Mouse (Mus musculus) stomach, embryonic 14.5 days (tissue): ENCODE results near the gene Ripply2. TPM values are rescaled to one million over a fixed set of nuclear protein-coding genes. Genes with fewer than 3 reads are reported as not detected.

ENCODE experiments used
- ATAC-seq: fragments of 200-750 bp; cut with Nextera tagmentation; 2 replicates; pipeline ENCODE4 v1.8.0; 2017; ENCODE audit warnings: low read depth, moderate TSS enrichment; ENCODE audit not compliant: insufficient number of reproducible peaks, insufficient read depth, low FRiP score
- H3K27ac ChIP-seq: fragments of 300-500 bp; sonication (generic); 2 replicates; pipeline ENCODE4 v1.5.1; 2014; ENCODE audit warnings: mild to moderate bottlenecking, low read length, moderate library complexity, mixed read lengths
- H3K27me3 ChIP-seq: fragments of 300-500 bp; sonication (generic); 2 replicates; pipeline ENCODE4 v1.6.1; 2014; ENCODE audit warnings: low read length, control low read depth, mixed read lengths; ENCODE audit not compliant: control insufficient read depth, insufficient read depth
- H3K36me3 ChIP-seq: fragments of 300-500 bp; sonication (generic); 2 replicates; pipeline ENCODE4 v1.6.1; 2014; ENCODE audit warnings: mild to moderate bottlenecking, control low read depth, low read length, moderate library complexity, mixed read lengths; ENCODE audit not compliant: control insufficient read depth, insufficient read depth
- H3K4me1 ChIP-seq: fragments of 300-500 bp; sonication (generic); 2 replicates; pipeline ENCODE4 v1.6.1; 2014; ENCODE audit warnings: low read length, control low read depth, mixed read lengths; ENCODE audit not compliant: control insufficient read depth, insufficient read depth
- H3K4me2 ChIP-seq: fragments of 300-500 bp; sonication (generic); replicated peaks from 2 replicates; pipeline ENCODE4 v1.6.1; 2014; ENCODE audit warnings: low read depth, low read length, control low read depth
- H3K4me3 ChIP-seq: fragments of 300-500 bp; sonication (generic); 2 replicates; pipeline ENCODE4 v1.5.1; 2014; ENCODE audit warnings: low read depth, low read length, control low read depth
- H3K9ac ChIP-seq: fragments of 300-500 bp; sonication (generic); replicated peaks from 2 replicates; pipeline ENCODE4 v1.6.1; 2014; ENCODE audit warnings: low read depth, mild to moderate bottlenecking, control low read depth, low read length, moderate library complexity, mixed read lengths
- H3K9me3 ChIP-seq: fragments of 300-500 bp; sonication (generic); 2 replicates; pipeline ENCODE4 v1.6.1; 2016; ENCODE audit warnings: low read depth, low read length, control low read depth; ENCODE audit not compliant: control insufficient read depth
- WGBS: fragments of 180-500 bp; shearing (Covaris S2); extraction: QIAGEN DNeasy Blood & Tissue Kit; methylation state at CpG from one replicate; pipeline ENCODE4 v1.1.7; 2014; 5-methylcytosine and 5-hydroxymethylcytosine counted together
- polyA plus RNA-seq: library from polyadenylated mRNA; unstranded; fragments of >200 nt; fragmentation: Nextera tagmentation; extraction: Ambion mirVana; gene quantifications from 2 replicates; pipeline ENCODE4 v1.2.1, GENCODE M21; 2014

The Ripply2 gene
- polyA plus RNA-seq, 1 experiment from 2014 or later = 1.3 TPM

- no peaks in the 10 kb centered on the region for H3K9me3 ChIP-seq
- H3K27ac ChIP-seq = no peak overlapping the region
- no peak overlapping the region for H3K4me2 ChIP-seq
- 86% methylated on average over 4 of the region's 4 CpGs for WGBS
- ATAC-seq = no peak
- no peak overlapping the region for H3K4me3 ChIP-seq
- H3K27me3 ChIP-seq = no peaks in the 10 kb centered on the region
- no peaks in the 10 kb centered on the region for H3K36me3 ChIP-seq
- H3K9ac ChIP-seq = no peak overlapping the region
- no peaks in the 10 kb centered on the region for H3K4me1 ChIP-seq
Measured at GRCm38 (mm10) chr9:87049425-87049824, 34.1 kb downstream of the Ripply2 start.

DNA sequence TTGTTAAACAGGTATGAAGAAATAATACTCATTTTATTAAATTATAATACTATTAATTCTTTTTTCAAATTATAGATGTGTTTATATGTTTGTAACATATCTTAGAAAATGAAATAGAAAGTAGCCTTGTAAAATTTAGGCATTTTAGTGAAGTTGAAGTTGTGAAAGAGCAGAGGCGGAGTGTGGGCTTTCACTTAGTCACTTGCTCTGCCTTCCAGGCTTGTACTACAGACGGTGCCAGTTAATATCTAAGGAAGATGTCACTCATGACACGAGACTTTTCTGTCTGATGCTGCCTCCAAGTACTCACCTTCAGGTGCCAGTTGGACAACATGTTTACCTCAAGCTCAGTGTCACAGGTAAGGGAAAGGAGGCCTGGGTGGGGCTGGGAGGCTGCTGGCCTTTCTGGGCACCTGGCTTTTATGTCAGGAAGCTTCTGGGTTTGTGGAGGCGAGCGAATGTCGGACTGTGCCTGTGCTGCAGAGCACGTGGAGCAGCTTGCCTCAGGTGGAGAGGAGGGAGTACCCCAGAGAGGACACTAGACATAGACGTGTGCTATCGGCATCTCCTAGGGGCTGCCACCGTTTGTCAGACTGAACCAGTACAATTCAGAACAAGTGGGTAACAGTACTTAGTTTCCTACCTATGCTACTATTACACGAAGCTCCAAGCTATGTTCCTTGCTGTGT lies 40.4 kb downstream of the Ripply2 start:
- 90% methylated on average over 11 of the region's 11 CpGs for WGBS
- H3K27ac ChIP-seq = no peak overlapping the region

DNA sequence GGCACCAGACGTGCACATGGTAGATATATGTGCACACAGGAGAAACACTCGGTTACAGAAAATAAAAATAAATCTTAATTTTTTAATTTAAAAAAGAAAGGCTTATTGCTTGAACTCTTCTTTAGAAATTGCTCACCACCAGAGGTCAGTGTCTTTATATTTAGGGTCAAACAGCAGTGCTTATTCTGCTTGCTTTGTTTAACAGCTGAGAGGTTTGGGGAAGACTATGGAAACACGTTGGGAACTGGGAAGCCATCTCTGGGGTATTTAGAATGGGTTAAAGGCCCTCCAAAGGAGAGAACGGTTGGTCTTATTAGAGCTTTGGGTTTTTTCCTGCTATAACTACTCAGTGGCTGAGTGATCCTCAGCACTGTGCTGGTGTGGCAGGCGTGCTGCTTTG lies 47.0 kb downstream of the Ripply2 start:
- no peak overlapping the region for H3K27ac ChIP-seq
- H3K36me3 ChIP-seq = peaks cover 2% of the 10 kb centered on the region; the same call in 1 of the 2 replicates
- WGBS = 76% methylated on average over 5 of the region's 5 CpGs
- no peak overlapping the region for H3K9ac ChIP-seq
- H3K27me3 ChIP-seq = no peaks in the 10 kb centered on the region
- no peaks in the 10 kb centered on the region for H3K9me3 ChIP-seq
- ATAC-seq = no peak
- no peak overlapping the region for H3K4me3 ChIP-seq
- H3K4me1 ChIP-seq = no peaks in the 10 kb centered on the region
- no peak overlapping the region for H3K4me2 ChIP-seq

More for the DNA sequence above, 40.4 kb downstream of the Ripply2 start:
- Histone ChIP-seq H3K4me2 (no peak overlapping the region), H3K36me3 (no peaks in the 10 kb centered on the region; the same call in 1 of the 2 replicates), H3K9ac (no peak overlapping the region), H3K27me3 (no peaks in the 10 kb centered on the region), H3K4me3 (no peak overlapping the region), H3K9me3 (no peaks in the 10 kb centered on the region), H3K4me1 (no peaks in the 10 kb centered on the region)
- no peak for ATAC-seq

- 76% methylated on average over 1 of the region's 1 CpGs for WGBS
- no peaks in the 10 kb centered on the region for H3K9me3 ChIP-seq
- no peak overlapping the region for H3K9ac ChIP-seq
- H3K4me2 ChIP-seq = no peak overlapping the region
- no peak for ATAC-seq
- peaks cover 2% of the 10 kb centered on the region; the same call in 1 of the 2 replicates for H3K36me3 ChIP-seq
- no peaks in the 10 kb centered on the region for H3K4me1 ChIP-seq
- no peaks in the 10 kb centered on the region for H3K27me3 ChIP-seq
- H3K4me3 ChIP-seq = no peak overlapping the region
- H3K27ac ChIP-seq = no peak overlapping the region
Measured at GRCm38 (mm10) chr9:87068160-87068559, 52.8 kb downstream of the Ripply2 start.

Other genes with a start within 250 kb of the Ripply2 start
- 4.5 and 4.9 TPM in 2 replicates for gene Snap91, start 134.9 kb upstream of the Ripply2 start, polyA plus RNA-seq
- gene Cyb5r4, start 6.5 kb downstream of the Ripply2 start, polyA plus RNA-seq = 43.9 and 49.7 TPM in 2 replicates
- 0.31 TPM in 1 of 2 replicates, not detected in the other for gene Mrap2, start 128.8 kb downstream of the Ripply2 start, polyA plus RNA-seq
- gene Cep162, start 240.0 kb downstream of the Ripply2 start, polyA plus RNA-seq = 7.6 and 9.6 TPM in 2 replicates